Mouse (Mus musculus): Measurements from ENCODE around the gene Ly6g6f. TPM values are rescaled to one million over a fixed set of nuclear protein-coding genes. Genes with fewer than 3 reads are reported as not detected.

Gene Ly6g6f
- polyA plus RNA-seq, 1 experiment from 2014 or later = not detected

- Histone ChIP-seq H3K36me3 (ENCODE audit: control insufficient read depth, insufficient read depth, low read length) (peaks cover 52% of the 10 kb centered on the region), H3K27ac (ENCODE audit: low read length) (no peak overlapping the region), H3K9me3 (ENCODE audit: control insufficient read depth, low read depth, low read length) (no peaks in the 10 kb centered on the region), H3K27me3 (ENCODE audit: control insufficient read depth, insufficient read depth, low read length) (no peaks in the 10 kb centered on the region), H3K4me1 (ENCODE audit: control insufficient read depth, insufficient read depth, low read length) (0 out of 2 replicates have a peak, but pooled peaks cover 3% of the 10 kb centered on the region), H3K4me2 (replicated peaks; ENCODE audit: low read depth, low read length) (no peak overlapping the region), H3K9ac (replicated peaks; ENCODE audit: low read depth, low read length) (no peak overlapping the region), H3K4me3 (ENCODE audit: low read depth, low read length) (no peak overlapping the region)
- ATAC-seq (ENCODE audit: insufficient number of reproducible peaks, insufficient read depth, low FRiP score, low read depth) = no peak
- 72% methylated on average over 8 of the region's 8 CpGs for WGBS
Observed at GRCm38 (mm10) chr17:35102299-35102698, 16.9 kb upstream of the Ly6g6f start.

GRCm38 (mm10) chr17:35101161-35101560 is 15.8 kb upstream of the Ly6g6f start:
- no peak overlapping the region for H3K9ac ChIP-seq (replicated peaks; ENCODE audit: low read depth, low read length)
- ATAC-seq (ENCODE audit: insufficient number of reproducible peaks, insufficient read depth, low FRiP score, low read depth) = no peak

GRCm38 (mm10) chr17:35100196-35100765 is 14.9 kb upstream of the Ly6g6f start:
- WGBS = 54% methylated on average over 10 of the region's 10 CpGs
- no peak for ATAC-seq (ENCODE audit: insufficient number of reproducible peaks, insufficient read depth, low FRiP score, low read depth)
- Histone ChIP-seq H3K4me2 (replicated peaks; ENCODE audit: low read depth, low read length) (no peak overlapping the region), H3K9me3 (ENCODE audit: control insufficient read depth, low read depth, low read length) (no peaks in the 10 kb centered on the region), H3K4me3 (ENCODE audit: low read depth, low read length) (no peak overlapping the region), H3K36me3 (ENCODE audit: control insufficient read depth, insufficient read depth, low read length) (peaks cover 64% of the 10 kb centered on the region), H3K27me3 (ENCODE audit: control insufficient read depth, insufficient read depth, low read length) (no peaks in the 10 kb centered on the region), H3K9ac (replicated peaks; ENCODE audit: low read depth, low read length) (no peak overlapping the region), H3K27ac (ENCODE audit: low read length) (no peak overlapping the region), H3K4me1 (ENCODE audit: control insufficient read depth, insufficient read depth, low read length) (no peaks in the 10 kb centered on the region)

More at GRCm38 (mm10) chr17:35101161-35101560, 15.8 kb upstream of the Ly6g6f start:
- no peak overlapping the region for H3K4me2 ChIP-seq (replicated peaks; ENCODE audit: low read depth, low read length)
- 85% methylated on average over 11 of the region's 11 CpGs for WGBS
- no peaks in the 10 kb centered on the region for H3K27me3 ChIP-seq (ENCODE audit: control insufficient read depth, insufficient read depth, low read length)
- no peak overlapping the region for H3K27ac ChIP-seq (ENCODE audit: low read length)
- H3K36me3 ChIP-seq (ENCODE audit: control insufficient read depth, insufficient read depth, low read length) = peaks cover 62% of the 10 kb centered on the region
- 0 out of 2 replicates have a peak, but pooled peaks cover 2% of the 10 kb centered on the region for H3K4me1 ChIP-seq (ENCODE audit: control insufficient read depth, insufficient read depth, low read length)
- H3K4me3 ChIP-seq (ENCODE audit: low read depth, low read length) = no peak overlapping the region
- H3K9me3 ChIP-seq (ENCODE audit: control insufficient read depth, low read depth, low read length) = no peaks in the 10 kb centered on the region

GRCm38 (mm10) chr17:35097164-35097655 is 11.8 kb upstream of the Ly6g6f start:
- 89% methylated on average over 11 of the region's 12 CpGs for WGBS
- Histone ChIP-seq H3K4me3 (ENCODE audit: low read depth, low read length) (no peak overlapping the region), H3K36me3 (ENCODE audit: control insufficient read depth, insufficient read depth, low read length) (peaks cover 78% of the 10 kb centered on the region), H3K4me2 (replicated peaks; ENCODE audit: low read depth, low read length) (no peak overlapping the region), H3K9me3 (ENCODE audit: control insufficient read depth, low read depth, low read length) (no peaks in the 10 kb centered on the region), H3K27ac (ENCODE audit: low read length) (no peak overlapping the region), H3K27me3 (ENCODE audit: control insufficient read depth, insufficient read depth, low read length) (no peaks in the 10 kb centered on the region), H3K4me1 (ENCODE audit: control insufficient read depth, insufficient read depth, low read length) (no peaks in the 10 kb centered on the region), H3K9ac (replicated peaks; ENCODE audit: low read depth, low read length) (no peak overlapping the region)
- no peak for ATAC-seq (ENCODE audit: insufficient number of reproducible peaks, insufficient read depth, low FRiP score, low read depth)

- WGBS = 85% methylated on average over 12 of the region's 12 CpGs
- Histone ChIP-seq H3K9me3 (ENCODE audit: control insufficient read depth, low read depth, low read length) (no peaks in the 10 kb centered on the region), H3K4me1 (ENCODE audit: control insufficient read depth, insufficient read depth, low read length) (no peaks in the 10 kb centered on the region), H3K9ac (replicated peaks; ENCODE audit: low read depth, low read length) (no peak overlapping the region), H3K36me3 (ENCODE audit: control insufficient read depth, insufficient read depth, low read length) (peaks cover 75% of the 10 kb centered on the region), H3K27me3 (ENCODE audit: control insufficient read depth, insufficient read depth, low read length) (no peaks in the 10 kb centered on the region), H3K4me3 (ENCODE audit: low read depth, low read length) (no peak overlapping the region), H3K27ac (ENCODE audit: low read length) (no peak overlapping the region), H3K4me2 (replicated peaks; ENCODE audit: low read depth, low read length) (no peak overlapping the region)
- no peak for ATAC-seq (ENCODE audit: insufficient number of reproducible peaks, insufficient read depth, low FRiP score, low read depth)
Observed at GRCm38 (mm10) chr17:35096597-35096996, 11.2 kb upstream of the Ly6g6f start.

GRCm38 (mm10) chr17:35094475-35095365 is 9.3 kb upstream of the Ly6g6f start:
- Histone ChIP-seq H3K4me1 (ENCODE audit: control insufficient read depth, insufficient read depth, low read length) (peaks cover 10% of the 10 kb centered on the region), H3K4me2 (replicated peaks; ENCODE audit: low read depth, low read length) (no peak overlapping the region), H3K9me3 (ENCODE audit: control insufficient read depth, low read depth, low read length) (no peaks in the 10 kb centered on the region), H3K9ac (replicated peaks; ENCODE audit: low read depth, low read length) (no peak overlapping the region), H3K27ac (ENCODE audit: low read length) (no peak overlapping the region), H3K4me3 (ENCODE audit: low read depth, low read length) (no peak overlapping the region), H3K36me3 (ENCODE audit: control insufficient read depth, insufficient read depth, low read length) (peaks cover 62% of the 10 kb centered on the region), H3K27me3 (ENCODE audit: control insufficient read depth, insufficient read depth, low read length) (no peaks in the 10 kb centered on the region)
- no peak for ATAC-seq (ENCODE audit: insufficient number of reproducible peaks, insufficient read depth, low FRiP score, low read depth)
- WGBS = 89% methylated on average over 15 of the region's 15 CpGs

GRCm38 (mm10) chr17:35092403-35093198 is 7.2 kb upstream of the Ly6g6f start:
- H3K36me3 ChIP-seq (ENCODE audit: control insufficient read depth, insufficient read depth, low read length) = peaks cover 46% of the 10 kb centered on the region
- H3K9ac ChIP-seq (replicated peaks; ENCODE audit: low read depth, low read length) = no peak overlapping the region
- 88% methylated on average over 14 of the region's 14 CpGs for WGBS
- H3K27me3 ChIP-seq (ENCODE audit: control insufficient read depth, insufficient read depth, low read length) = no peaks in the 10 kb centered on the region
- H3K4me2 ChIP-seq (replicated peaks; ENCODE audit: low read depth, low read length) = no peak overlapping the region
- no peaks in the 10 kb centered on the region for H3K9me3 ChIP-seq (ENCODE audit: control insufficient read depth, low read depth, low read length)
- ATAC-seq (ENCODE audit: insufficient number of reproducible peaks, insufficient read depth, low FRiP score, low read depth) = no peak
- H3K4me3 ChIP-seq (ENCODE audit: low read depth, low read length) = no peak overlapping the region
- no peak overlapping the region for H3K27ac ChIP-seq (ENCODE audit: low read length)
- peaks cover 10% of the 10 kb centered on the region for H3K4me1 ChIP-seq (ENCODE audit: control insufficient read depth, insufficient read depth, low read length)

Data from stomach, embryonic 14.5 days (tissue).